Mouse (Mus musculus): ENCODE results near the gene Slco1a6.
"Not testable (repeated sequence)": the region's sequence is repeated elsewhere in the genome, so short reads cannot be mapped to it uniquely, and the experiment has no call there.

The Slco1a6 gene

DNA sequence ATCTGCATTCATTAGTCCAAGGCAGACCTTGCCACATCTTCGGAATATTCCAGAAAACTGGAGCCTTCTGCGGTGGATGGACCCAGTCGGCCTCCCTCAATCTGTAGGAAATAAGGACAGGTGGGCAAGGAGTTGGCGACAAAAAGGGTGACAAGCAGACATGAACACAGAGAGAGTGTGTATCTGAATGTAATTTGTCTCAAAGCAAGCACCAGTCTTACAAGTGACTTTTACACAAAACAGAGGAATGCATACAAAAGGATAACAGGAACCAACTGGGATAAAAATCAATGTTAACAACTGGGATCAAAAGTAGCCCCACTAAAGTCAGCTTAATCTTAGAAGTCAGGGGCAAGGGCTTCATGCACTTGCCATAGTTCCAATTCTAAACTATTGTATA lies at the start of gene Slco1a6:
Slco1a6 (minus strand) TSS at position 101 of the 400 bp plus-strand sequence.
- no peak for DNase-seq (ENCODE audit: low read depth, low spot score)
- Histone ChIP-seq H3K36me3 (ENCODE audit: control insufficient read depth, insufficient read depth, low read length, poor library complexity, severe bottlenecking) (no peaks in the 10 kb centered on the region), H3K27me3 (ENCODE audit: control insufficient read depth, insufficient read depth, low read length, poor library complexity, severe bottlenecking) (no peaks in the 10 kb centered on the region)

DNA sequence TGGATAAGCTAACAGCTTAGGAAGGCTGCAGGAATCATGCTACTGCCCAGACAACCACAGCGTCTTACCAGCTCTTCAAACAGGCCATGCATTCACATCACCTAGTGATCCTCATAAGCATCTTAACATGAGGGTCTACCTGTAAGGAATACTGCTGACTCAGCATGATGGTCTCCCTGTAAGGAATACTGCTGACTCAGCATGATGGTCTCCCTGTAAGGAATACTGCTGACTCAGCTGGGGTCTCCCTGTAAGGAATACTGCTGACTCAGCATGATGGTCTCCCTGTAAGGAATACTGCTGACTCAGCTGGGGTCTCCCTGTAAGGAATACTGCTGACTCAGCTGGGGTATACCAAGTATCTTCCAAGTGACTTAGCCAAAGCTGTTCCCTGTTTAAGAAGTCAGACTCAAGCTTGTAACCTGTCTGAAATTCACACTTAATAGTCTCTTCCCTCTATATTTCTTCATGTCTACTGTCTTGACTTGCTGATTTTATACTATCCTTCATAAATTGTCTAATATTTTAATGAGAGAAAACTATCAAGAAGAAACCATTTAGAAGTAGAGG lies 42.5 kb upstream of the Slco1a6 start:
- H3K36me3 ChIP-seq (ENCODE audit: control insufficient read depth, insufficient read depth, low read length, poor library complexity, severe bottlenecking); H3K27me3 ChIP-seq (ENCODE audit: control insufficient read depth, insufficient read depth, low read length, poor library complexity, severe bottlenecking); DNase-seq (ENCODE audit: low read depth, low spot score): not testable (repeated sequence)

DNA sequence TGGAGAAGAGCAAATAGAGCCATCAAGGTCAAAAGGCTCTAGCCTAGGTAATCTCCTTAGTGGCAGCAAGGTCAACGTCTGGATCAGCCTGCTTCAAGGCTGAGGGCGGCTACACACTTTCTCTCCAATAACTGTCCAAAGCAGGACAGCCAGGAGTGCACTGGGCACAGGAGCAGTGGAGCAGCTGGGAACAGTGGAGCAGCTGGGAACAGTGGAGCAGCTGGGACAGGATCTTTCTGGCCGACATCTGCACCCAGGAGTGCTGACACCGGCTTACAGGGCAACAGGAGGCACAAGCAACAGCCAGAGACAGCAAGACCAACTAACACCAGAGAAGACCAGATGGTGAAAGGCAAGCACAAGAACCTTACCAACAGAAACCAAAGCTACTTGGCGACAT lies 36.7 kb upstream of the Slco1a6 start:
- no peaks in the 10 kb centered on the region for H3K27me3 ChIP-seq (ENCODE audit: control insufficient read depth, insufficient read depth, low read length, poor library complexity, severe bottlenecking)
- DNase-seq (ENCODE audit: low read depth, low spot score) = no peak
- H3K36me3 ChIP-seq (ENCODE audit: control insufficient read depth, insufficient read depth, low read length, poor library complexity, severe bottlenecking) = no peaks in the 10 kb centered on the region

DNA sequence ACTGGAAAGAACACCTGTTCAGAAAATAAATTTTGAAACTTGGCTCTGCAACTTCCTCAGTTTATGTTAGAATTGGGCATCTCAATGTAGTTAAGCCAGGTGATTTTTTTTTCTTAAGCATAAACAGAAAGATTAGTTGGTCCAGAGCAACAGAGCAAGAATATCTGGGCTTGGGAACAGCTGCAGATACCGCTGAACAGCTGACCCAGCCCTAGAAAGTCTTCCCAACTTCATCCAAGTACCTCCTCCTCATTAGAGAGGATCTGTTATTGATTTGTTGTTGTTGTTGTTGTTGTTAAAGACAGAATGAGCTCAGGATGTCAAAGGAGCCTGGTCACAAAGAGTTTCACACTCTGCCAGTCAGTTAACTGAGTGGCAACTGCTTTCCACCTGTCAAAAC lies 31.1 kb upstream of the Slco1a6 start:
- no peaks in the 10 kb centered on the region for H3K27me3 ChIP-seq (ENCODE audit: control insufficient read depth, insufficient read depth, low read length, poor library complexity, severe bottlenecking)
- H3K36me3 ChIP-seq (ENCODE audit: control insufficient read depth, insufficient read depth, low read length, poor library complexity, severe bottlenecking) = no peaks in the 10 kb centered on the region

DNA sequence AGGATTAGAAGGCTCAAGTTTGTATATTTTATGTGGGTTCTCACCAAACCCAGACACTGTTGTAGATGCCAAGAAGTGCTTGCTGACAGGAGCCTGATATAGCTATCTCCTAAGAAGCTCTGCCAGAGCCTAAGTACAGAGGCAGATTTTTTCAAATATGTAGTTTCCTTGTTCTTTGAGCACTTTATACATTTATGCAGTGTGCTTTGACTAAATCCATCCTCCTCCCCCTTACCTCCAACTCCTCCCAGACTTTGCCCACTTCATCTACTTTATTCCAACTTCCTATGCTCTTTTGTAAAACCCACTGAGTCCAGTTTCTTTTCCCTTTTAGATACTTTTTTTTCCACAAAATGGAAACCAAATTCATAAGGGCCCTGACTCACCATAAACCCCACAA lies 11.8 kb upstream of the Slco1a6 start:
- H3K27me3 ChIP-seq (ENCODE audit: control insufficient read depth, insufficient read depth, low read length, poor library complexity, severe bottlenecking) = no peaks in the 10 kb centered on the region
- H3K36me3 ChIP-seq (ENCODE audit: control insufficient read depth, insufficient read depth, low read length, poor library complexity, severe bottlenecking) = no peaks in the 10 kb centered on the region
- no peak for DNase-seq (ENCODE audit: low read depth, low spot score)

More for the DNA sequence above, 31.1 kb upstream of the Slco1a6 start:
- no peak for DNase-seq (ENCODE audit: low read depth, low spot score)

DNA sequence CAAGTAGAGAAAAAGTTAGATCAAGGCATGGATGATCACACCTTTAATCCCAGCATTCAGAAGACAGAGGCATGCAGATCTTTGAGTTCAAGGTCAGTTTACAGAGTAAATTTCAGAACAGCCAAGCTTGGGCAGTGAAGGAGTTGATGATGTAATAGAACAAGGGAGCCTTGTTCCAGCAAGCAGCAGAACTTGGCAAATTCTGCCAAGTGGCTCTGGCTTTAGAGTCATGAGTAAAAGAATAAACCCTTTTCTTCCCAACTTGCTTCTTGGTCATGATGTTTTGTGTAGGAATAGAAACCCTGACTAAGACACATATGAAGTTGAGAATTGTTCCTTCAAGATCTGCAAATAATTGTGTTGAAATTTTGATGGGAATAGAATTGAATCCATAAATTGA lies 3.5 kb upstream of the Slco1a6 start:
- no peaks in the 10 kb centered on the region for H3K36me3 ChIP-seq (ENCODE audit: control insufficient read depth, insufficient read depth, low read length, poor library complexity, severe bottlenecking)
- H3K27me3 ChIP-seq (ENCODE audit: control insufficient read depth, insufficient read depth, low read length, poor library complexity, severe bottlenecking) = no peaks in the 10 kb centered on the region
- DNase-seq (ENCODE audit: low read depth, low spot score) = no peak

DNA sequence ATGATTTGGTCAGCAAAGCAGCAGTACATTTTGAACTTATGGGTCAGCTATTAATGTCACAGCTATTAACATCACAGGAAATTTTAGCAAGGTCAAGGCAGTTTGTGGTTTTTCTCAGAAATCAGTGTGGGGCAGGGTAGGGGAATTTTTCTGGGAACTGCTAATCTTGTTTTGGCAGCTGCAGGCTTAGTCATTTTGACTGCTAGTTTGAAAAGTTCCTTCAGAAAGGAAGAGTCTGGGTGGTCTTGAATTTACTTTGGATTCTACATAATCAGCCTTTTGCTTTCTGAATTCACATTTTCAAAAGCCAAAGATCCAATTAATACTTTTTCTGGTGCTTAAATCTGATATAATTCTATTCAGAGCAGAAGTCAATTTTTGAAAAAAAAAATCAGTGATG lies 1.4 kb upstream of the Slco1a6 start:
- Histone ChIP-seq H3K27me3 (ENCODE audit: control insufficient read depth, insufficient read depth, low read length, poor library complexity, severe bottlenecking) (no peaks in the 10 kb centered on the region), H3K36me3 (ENCODE audit: control insufficient read depth, insufficient read depth, low read length, poor library complexity, severe bottlenecking) (no peaks in the 10 kb centered on the region)
- no peak for DNase-seq (ENCODE audit: low read depth, low spot score)

DNA sequence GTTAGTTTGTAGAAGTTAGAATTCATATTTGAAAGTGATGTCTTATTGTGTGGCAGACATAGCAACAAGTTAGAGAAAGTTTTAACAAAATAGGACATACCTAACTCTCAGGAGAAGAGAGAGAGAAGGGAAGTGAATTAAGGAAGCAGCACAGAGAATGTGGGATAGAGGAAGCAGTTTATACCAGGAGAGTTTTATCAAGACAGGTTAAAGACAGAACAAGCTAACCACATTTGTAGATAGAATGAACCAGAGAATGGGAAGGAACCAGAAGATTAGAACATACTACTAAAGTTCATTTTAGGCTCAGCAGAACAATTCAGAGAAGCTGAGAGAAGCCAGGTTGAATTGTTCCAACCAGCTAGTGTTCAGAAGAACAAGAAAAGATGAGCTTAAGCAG lies 7.8 kb downstream of the Slco1a6 start:
- no peak for DNase-seq (ENCODE audit: low read depth, low spot score)
- no peaks in the 10 kb centered on the region for H3K36me3 ChIP-seq (ENCODE audit: control insufficient read depth, insufficient read depth, low read length, poor library complexity, severe bottlenecking)
- H3K27me3 ChIP-seq (ENCODE audit: control insufficient read depth, insufficient read depth, low read length, poor library complexity, severe bottlenecking) = no peaks in the 10 kb centered on the region

DNA sequence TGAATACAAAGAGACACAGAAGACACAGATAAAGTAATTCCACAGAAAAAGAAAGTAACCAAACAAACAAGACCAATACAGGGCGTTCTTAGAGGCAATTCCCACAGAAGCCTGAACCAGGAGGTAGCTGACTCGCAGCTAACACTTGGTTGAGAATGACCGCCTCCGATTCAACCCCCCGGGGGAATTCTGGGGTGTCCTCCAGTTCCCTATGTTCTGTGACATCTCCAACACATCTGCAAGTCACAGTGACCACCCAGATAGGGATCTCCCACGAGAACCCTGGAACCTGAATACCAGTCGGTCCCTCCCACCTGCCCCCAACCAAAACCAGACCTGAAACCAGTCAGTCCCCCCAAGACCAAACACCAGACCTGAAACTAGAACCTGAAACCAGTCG lies 14.1 kb downstream of the Slco1a6 start:
- DNase-seq (ENCODE audit: low read depth, low spot score) = no peak
- H3K36me3 ChIP-seq (ENCODE audit: control insufficient read depth, insufficient read depth, low read length, poor library complexity, severe bottlenecking) = no peaks in the 10 kb centered on the region
- no peaks in the 10 kb centered on the region for H3K27me3 ChIP-seq (ENCODE audit: control insufficient read depth, insufficient read depth, low read length, poor library complexity, severe bottlenecking)

DNA sequence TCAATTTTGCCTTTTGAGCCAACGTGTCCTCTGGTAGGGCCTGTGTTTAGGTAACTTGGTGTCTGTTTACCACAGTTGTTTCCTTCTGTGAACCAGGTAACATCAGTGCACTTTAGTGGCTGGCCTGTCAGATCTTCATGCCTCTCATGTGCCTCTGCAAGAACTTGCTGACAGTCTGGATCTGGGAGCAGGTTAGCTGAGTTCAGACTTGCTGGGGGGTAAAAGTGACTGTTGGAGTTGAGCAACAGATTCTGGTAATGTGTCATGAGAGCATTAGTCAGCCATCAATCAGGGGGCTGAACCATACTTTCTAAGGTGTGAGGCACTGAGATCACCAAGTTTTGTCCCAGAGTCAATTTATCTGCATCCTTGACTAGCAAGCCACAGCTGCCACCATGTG lies 16.4 kb downstream of the Slco1a6 start:
- DNase-seq (ENCODE audit: low read depth, low spot score) = no peak
- Histone ChIP-seq H3K27me3 (ENCODE audit: control insufficient read depth, insufficient read depth, low read length, poor library complexity, severe bottlenecking) (no peaks in the 10 kb centered on the region), H3K36me3 (ENCODE audit: control insufficient read depth, insufficient read depth, low read length, poor library complexity, severe bottlenecking) (no peaks in the 10 kb centered on the region)

DNA sequence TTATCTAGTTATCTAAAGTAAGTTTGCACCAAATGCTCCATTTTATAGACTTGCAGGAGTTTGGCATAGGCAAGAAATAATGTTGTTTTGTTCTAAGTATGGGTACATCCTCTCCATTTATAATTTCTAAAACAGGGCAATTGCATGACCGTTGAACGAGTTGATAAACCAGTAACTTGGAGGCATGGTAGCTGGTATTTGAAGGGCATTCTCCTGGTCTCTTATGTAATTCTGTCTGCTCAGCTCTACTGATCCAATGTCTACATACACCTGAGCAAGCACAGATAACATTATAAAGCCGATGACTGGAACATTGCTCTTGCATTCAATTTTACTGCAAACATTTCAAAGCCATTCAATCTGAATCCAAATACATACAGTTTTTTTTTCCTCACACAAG lies 20.9 kb downstream of the Slco1a6 start:
- Histone ChIP-seq H3K36me3 (ENCODE audit: control insufficient read depth, insufficient read depth, low read length, poor library complexity, severe bottlenecking) (no peaks in the 10 kb centered on the region), H3K27me3 (ENCODE audit: control insufficient read depth, insufficient read depth, low read length, poor library complexity, severe bottlenecking) (no peaks in the 10 kb centered on the region)
- DNase-seq (ENCODE audit: low read depth, low spot score) = no peak

DNA sequence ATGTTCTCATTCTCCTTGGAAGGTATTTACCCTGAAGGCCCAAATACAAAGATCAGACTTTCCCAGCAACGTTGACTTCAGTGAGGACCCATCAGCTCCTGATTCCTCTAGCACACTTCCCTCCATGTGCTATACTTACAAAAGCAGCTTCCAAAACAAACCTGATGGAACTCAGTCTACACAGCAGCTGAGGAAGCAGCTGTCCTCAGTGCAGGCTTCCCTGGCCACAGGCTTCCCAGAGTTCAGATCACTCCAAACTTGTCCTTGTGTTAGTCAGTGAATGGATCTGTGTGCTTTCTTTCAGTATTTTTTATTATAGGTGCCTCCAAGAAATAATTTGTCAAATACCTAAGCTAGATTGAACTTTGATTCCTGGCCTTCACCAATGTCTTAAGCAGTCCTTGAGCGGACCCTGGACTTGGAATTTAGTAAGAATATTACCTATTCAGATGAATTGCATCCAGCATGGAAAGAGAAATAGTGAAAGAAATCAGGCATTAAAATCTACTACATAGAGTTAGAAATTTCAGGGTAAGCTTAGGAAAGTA lies 22.4 kb downstream of the Slco1a6 start:
- Histone ChIP-seq H3K27me3 (ENCODE audit: control insufficient read depth, insufficient read depth, low read length, poor library complexity, severe bottlenecking) (no peaks in the 10 kb centered on the region), H3K36me3 (ENCODE audit: control insufficient read depth, insufficient read depth, low read length, poor library complexity, severe bottlenecking) (no peaks in the 10 kb centered on the region)
- DNase-seq (ENCODE audit: low read depth, low spot score) = no peak

DNA sequence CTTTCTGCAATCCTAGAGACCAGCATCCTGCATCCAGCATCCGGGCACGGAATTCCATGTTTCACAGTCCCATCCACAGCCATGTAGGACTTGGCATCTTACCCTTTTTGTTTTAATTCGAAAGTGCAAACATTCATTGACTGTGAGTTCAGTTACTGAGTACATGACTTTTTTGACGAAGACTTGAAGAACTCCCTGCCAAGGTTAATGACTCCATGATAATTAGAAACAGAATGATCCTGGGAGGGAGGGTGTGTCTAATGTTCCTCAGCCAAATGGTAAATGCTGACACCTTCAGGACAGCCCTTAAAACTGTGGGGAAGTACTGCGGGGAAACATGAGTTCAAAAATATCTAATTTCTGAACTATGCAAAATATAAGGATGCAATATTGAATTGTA lies 44.9 kb downstream of the Slco1a6 start:
- H3K27me3 ChIP-seq (ENCODE audit: control insufficient read depth, insufficient read depth, low read length, poor library complexity, severe bottlenecking) = no peaks in the 10 kb centered on the region
- no peak for DNase-seq (ENCODE audit: low read depth, low spot score)

DNA sequence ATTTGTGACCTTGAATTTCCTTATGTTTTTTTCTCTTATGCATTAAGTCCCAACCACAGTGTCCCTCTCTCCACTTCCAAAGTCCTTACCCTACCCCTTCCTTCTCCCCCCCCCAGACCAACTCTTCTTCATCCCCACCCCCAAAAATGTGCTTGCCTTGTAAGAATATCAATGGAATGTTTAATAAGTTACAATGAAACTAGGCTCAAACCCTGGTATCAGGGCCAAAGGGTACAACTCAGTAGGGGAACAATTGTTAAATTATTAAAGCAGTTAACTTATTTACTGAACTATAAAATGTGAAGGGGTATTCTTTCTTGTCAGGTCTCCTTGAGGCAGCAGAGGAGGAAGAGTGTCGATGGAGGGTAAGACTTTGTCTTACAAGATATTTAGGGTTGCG lies 47.1 kb downstream of the Slco1a6 start:
- Histone ChIP-seq H3K36me3 (ENCODE audit: control insufficient read depth, insufficient read depth, low read length, poor library complexity, severe bottlenecking) (no peaks in the 10 kb centered on the region), H3K27me3 (ENCODE audit: control insufficient read depth, insufficient read depth, low read length, poor library complexity, severe bottlenecking) (no peaks in the 10 kb centered on the region)
- DNase-seq (ENCODE audit: low read depth, low spot score) = no peak

More for the DNA sequence above, 44.9 kb downstream of the Slco1a6 start:
- no peaks in the 10 kb centered on the region for H3K36me3 ChIP-seq (ENCODE audit: control insufficient read depth, insufficient read depth, low read length, poor library complexity, severe bottlenecking)

DNA sequence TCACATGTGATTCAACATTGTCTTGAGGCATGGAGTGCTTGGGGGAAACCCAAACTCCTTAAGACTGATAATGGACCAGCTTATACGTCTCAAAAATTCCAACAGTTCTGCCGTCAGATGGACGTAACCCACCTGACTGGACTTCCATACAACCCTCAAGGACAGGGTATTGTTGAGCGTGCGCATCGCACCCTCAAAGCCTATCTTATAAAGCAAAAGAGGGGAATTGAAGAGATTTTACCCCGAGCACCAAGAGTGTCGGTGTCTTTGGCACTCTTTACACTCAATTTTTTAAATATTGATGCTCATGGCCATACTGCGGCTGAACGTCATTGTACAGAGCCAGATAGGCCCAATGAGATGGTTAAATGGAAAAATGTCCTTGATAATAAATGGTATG lies 54.2 kb downstream of the Slco1a6 start:
- DNase-seq (ENCODE audit: low read depth, low spot score); H3K36me3 ChIP-seq (ENCODE audit: control insufficient read depth, insufficient read depth, low read length, poor library complexity, severe bottlenecking); H3K27me3 ChIP-seq (ENCODE audit: control insufficient read depth, insufficient read depth, low read length, poor library complexity, severe bottlenecking): not testable (repeated sequence)

DNA sequence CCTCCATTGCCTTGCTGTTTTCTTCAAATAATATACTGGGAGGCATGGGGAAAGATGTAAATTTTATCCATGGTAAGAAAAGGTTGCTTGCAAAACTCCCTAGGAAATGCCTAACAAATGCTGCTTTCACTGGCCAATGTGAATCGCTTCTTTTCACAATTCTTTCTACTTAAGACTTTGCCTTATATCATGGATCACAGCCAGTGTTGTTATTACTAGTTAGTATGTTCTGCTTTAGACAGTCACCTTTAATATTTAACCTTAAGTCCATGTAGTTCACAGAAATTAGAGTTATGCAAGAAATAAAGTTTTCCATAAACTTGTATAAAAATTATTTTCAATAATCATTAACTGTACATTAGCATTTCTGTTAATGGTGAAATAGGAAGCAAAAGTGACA lies 60.0 kb downstream of the Slco1a6 start:
- Histone ChIP-seq H3K36me3 (ENCODE audit: control insufficient read depth, insufficient read depth, low read length, poor library complexity, severe bottlenecking) (no peaks in the 10 kb centered on the region), H3K27me3 (ENCODE audit: control insufficient read depth, insufficient read depth, low read length, poor library complexity, severe bottlenecking) (no peaks in the 10 kb centered on the region)
- no peak for DNase-seq (ENCODE audit: low read depth, low spot score)
